Mouse (Mus musculus): ENCODE measurements around the gene Snx18. TPM values are rescaled to one million over a fixed set of nuclear protein-coding genes. Genes with fewer than 3 reads are reported as not detected.

Gene Snx18
- polyA plus RNA-seq, 1 experiment from 2014 or later = 25.2 TPM

GRCm38 (mm10) chr13:113549021-113549420 lies 69.3 kb downstream of the Snx18 start:
- peaks cover 7% of the 10 kb centered on the region for H3K4me1 ChIP-seq
- no peaks in the 10 kb centered on the region for H3K9me3 ChIP-seq
- 86% methylated on average over 3 of the region's 3 CpGs for WGBS
- ATAC-seq (ENCODE audit: insufficient number of reproducible peaks, low FRiP score, low TSS enrichment, low read depth) = no peak
- no peaks in the 10 kb centered on the region for H3K36me3 ChIP-seq
- no peak overlapping the region for H3K4me2 ChIP-seq
- H3K27ac ChIP-seq = no peak overlapping the region
- no peak overlapping the region for H3K4me3 ChIP-seq
- no peaks in the 10 kb centered on the region for H3K27me3 ChIP-seq
- no peak overlapping the region for H3K9ac ChIP-seq

- no peaks in the 10 kb centered on the region for H3K27me3 ChIP-seq
- no peak overlapping the region for H3K27ac ChIP-seq
- no peaks in the 10 kb centered on the region for H3K9me3 ChIP-seq
- peaks cover 7% of the 10 kb centered on the region for H3K4me1 ChIP-seq
- no peak overlapping the region for H3K9ac ChIP-seq
- H3K4me3 ChIP-seq = no peak overlapping the region
- H3K36me3 ChIP-seq = no peaks in the 10 kb centered on the region
- WGBS = 82% methylated on average over 8 of the region's 8 CpGs
- H3K4me2 ChIP-seq = no peak overlapping the region
- ATAC-seq (ENCODE audit: insufficient number of reproducible peaks, low FRiP score, low TSS enrichment, low read depth) = no peak
These were observed 70.4 kb downstream of the Snx18 start for GRCm38 (mm10) chr13:113547807-113548426.

DNA sequence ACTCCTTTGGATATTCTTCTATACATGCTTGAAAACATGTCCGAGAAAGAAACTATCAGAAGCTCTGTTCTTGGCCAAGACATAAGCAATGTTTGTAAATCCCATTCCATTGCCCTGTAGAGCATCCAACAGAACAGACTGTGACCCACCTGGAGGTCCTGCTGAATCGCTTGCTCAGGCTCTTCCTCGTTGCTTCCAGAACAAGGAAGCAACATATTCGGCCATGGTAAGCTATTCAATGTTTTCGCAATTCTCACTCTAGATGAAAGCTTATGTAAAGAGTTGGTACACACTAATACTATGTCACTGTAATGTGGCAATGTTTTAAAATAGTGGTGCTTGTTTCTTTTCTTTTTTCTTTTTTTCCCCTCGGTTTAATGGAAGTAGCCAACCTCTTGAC lies 76.0 kb downstream of the Snx18 start:
- no peak for ATAC-seq (ENCODE audit: insufficient number of reproducible peaks, low FRiP score, low TSS enrichment, low read depth)
- Histone ChIP-seq H3K4me1 (no peaks in the 10 kb centered on the region), H3K27me3 (no peaks in the 10 kb centered on the region), H3K9me3 (no peaks in the 10 kb centered on the region), H3K9ac (no peak overlapping the region), H3K4me2 (no peak overlapping the region), H3K27ac (no peak overlapping the region), H3K36me3 (no peaks in the 10 kb centered on the region), H3K4me3 (no peak overlapping the region)
- WGBS = 87% methylated on average over 6 of the region's 6 CpGs

Other genes starting within 250 kb of the Snx18 start
- gene Hspb3, start 45.1 kb upstream of the Snx18 start, polyA plus RNA-seq (2015; fragmentation: Nextera tagmentation; extraction: Ambion mirVana) = 8.6 and 23.7 TPM in 2 replicates
- 9.8 and 10.8 TPM in 2 replicates for gene Arl15, start 175.9 kb upstream of the Snx18 start, polyA plus RNA-seq (2015; fragmentation: Nextera tagmentation; extraction: Ambion mirVana)

Data from limb, embryonic 15.5 days (tissue).